Mouse (Mus musculus): ENCODE measurements around the gene Ptp4a2. TPM values are rescaled to one million over a fixed set of nuclear protein-coding genes. Genes with fewer than 3 reads are reported as not detected.
"Not testable (repeated sequence)": the region's sequence is repeated elsewhere in the genome, so short reads cannot be mapped to it uniquely, and the experiment has no call there.

Gene Ptp4a2
- total RNA-seq, 1 experiment from 2014 or later = 530 TPM

DNA sequence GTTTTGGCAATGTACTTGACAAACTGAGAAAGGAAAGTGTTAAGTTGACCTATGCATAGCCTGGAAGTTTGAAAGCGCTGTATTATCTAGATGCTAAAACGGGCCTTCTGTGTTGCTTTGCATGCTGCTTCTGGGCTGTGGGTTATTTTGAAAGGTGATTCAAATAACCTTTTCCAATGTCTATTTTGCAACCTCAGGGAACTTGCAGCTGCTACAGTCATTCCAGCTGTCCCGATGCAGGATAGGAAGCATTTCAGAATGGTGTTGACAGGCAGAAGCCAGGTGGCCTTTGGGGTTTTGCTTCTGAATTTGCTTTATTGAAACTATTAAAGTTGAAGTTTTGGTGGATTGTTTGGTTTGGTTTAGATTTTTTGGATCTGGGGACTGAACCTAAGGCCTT is 17.1 kb downstream of the Ptp4a2 start:
- ATAC-seq (replicated peaks in 1 of 2; ENCODE audit: insufficient read depth in 1 of 2, low FRiP score in 2 of 2, low TSS enrichment in 1 of 2, low read depth in 1 of 2, poor library complexity in 2 of 2, severe bottlenecking in 2 of 2) = no peak

DNA sequence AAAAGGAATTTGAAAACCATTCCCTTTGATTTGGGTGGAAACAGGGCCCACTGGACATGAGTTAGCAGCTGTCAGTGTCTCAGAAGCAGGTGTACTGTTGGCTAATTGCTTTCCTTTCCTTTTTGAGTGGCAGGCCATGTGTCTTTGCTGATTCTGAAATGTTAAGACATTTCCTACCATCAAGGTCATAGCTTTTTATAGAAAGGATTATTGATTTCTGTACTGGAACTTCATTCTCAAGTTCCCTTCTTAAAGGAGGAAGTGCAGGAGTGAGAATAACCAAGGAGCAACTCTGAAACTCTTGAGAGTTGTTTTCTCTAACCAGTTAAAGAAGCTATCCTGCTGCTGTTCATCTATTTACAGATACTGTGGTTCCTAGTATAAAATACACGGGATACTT is 18.8 kb downstream of the Ptp4a2 start:
- ATAC-seq (replicated peaks in 1 of 2; ENCODE audit: insufficient read depth in 1 of 2, low FRiP score in 2 of 2, low TSS enrichment in 1 of 2, low read depth in 1 of 2, poor library complexity in 2 of 2, severe bottlenecking in 2 of 2) = no peak

DNA sequence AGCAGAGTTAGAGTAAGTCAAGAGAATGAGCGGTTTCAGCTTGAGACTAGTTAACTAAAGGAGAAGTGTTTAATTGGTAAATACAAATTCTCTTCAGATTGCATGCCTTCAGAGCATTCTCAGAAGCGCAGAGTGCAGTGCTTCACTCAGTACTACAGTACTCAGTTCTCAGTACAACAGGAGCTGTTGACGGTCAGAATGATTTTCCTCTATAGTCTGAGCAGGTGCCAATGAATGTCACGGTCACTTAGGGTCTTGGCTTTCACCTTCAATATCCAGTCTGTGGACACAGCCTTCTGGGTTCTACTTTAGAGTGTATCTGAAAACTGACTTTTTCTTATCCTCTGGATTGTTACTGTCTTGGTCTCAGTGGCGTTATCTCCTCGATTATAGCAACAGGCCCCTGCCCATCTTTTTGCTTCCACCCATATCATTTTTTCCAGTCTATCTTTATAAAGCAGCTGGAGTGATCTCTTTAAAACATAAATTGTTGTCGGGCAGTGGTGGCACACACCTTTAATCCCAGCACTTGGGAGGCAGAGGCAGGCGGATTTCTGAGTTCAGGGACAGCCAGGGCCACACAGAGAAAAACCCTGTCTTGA is 19.4 kb downstream of the Ptp4a2 start:
- no peak for ATAC-seq (replicated peaks in 1 of 2; ENCODE audit: insufficient read depth in 1 of 2, low FRiP score in 2 of 2, low TSS enrichment in 1 of 2, low read depth in 1 of 2, poor library complexity in 2 of 2, severe bottlenecking in 2 of 2)

DNA sequence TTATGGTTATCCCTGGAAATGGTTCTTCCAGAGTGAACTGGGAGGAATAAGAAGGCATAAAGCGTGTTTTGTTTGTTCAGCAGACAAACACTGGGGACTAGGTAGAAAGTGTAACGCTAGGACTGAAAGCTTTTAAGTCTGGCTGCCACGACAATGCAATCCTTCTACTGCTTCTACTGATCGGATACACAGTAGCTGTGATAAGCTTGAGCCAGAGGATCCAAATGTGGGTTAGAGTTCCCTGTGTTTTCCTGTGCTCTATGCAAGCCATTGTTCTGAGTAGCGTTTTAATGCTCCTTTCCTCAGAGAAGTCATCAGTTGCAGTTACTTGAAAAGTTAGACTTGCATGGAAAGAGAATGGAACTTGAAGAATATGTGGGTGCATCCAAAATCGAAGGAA is 23.6 kb downstream of the Ptp4a2 start:
- ATAC-seq (replicated peaks in 1 of 2; ENCODE audit: insufficient read depth in 1 of 2, low FRiP score in 2 of 2, low TSS enrichment in 1 of 2, low read depth in 1 of 2, poor library complexity in 2 of 2, severe bottlenecking in 2 of 2) = no peak

DNA sequence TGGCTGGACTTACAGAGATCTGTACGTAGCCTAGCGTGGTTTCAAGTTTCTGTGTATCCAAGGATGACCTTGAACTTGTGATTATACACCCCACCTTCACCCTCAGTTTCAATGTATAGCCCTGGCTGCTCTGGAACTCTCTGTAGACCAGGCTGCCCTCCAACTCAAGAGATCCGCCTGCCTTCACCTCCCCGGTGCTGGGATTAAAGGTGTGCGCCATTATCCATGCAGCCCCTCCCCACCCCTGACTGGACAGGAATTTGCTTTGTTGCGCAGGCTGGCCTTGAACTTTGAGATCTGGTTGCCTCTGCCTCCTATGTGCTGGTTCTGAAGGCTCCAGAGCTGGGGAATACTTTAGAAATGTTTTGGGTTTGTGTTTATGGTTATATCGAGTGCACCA is 24.3 kb downstream of the Ptp4a2 start:
- ATAC-seq (replicated peaks in 1 of 2; ENCODE audit: insufficient read depth in 1 of 2, low FRiP score in 2 of 2, low TSS enrichment in 1 of 2, low read depth in 1 of 2, poor library complexity in 2 of 2, severe bottlenecking in 2 of 2) = no peak

DNA sequence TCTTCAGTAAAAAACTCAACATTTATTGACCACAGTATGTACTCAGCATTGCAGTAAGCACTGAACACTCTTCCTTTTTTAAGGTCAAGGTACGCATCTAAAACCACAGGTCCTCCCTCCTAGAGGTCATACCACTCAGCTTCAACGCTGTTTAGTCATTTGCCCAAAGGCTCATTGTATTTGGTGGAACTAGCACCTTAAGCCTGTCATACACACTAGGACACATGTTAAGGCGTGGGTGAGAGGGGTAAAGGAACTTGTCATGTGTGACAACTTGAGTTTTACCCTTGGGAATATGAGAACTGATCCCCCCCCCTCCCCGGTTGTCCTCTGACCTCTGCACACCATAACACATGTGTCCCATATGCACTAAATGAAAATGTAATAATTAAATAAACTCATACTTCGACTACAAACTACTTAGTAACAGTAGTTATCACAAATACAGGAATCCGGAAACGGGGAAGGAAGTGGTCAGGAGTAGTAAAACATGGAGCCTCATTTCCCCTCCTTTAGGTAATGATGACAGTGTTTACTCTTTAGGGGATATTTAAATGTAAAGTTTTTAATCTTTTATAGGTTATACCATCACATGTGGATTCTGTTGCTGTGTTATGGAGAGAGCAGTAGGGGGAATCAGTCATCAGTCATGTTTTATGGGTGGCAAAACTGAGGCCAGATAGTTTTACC is 29.0 kb downstream of the Ptp4a2 start:
- ATAC-seq (replicated peaks in 1 of 2; ENCODE audit: insufficient read depth in 1 of 2, low FRiP score in 2 of 2, low TSS enrichment in 1 of 2, low read depth in 1 of 2, poor library complexity in 2 of 2, severe bottlenecking in 2 of 2) = peak in 1 of 2 experiments; percentile 21; a peak in 2 of 4 replicates

DNA sequence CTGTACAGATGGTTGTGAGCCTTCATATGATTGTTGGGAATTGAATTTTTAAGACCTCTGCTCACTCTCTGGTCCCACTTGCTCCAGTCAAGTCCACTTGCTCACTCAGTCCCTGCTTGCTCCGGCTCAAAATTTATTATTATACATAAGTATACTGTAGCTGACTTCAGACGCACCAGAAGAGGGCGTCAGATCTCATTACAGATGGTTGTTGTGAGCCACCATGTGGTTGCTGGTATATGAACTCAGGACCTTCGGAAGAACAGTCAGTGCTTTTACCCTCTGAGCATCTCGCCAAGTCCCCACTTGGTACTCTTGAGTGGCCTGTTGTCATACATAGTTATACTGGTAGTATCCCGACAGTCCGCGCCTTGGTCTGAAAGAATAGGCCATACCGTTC is 35.8 kb downstream of the Ptp4a2 start:
- ATAC-seq (replicated peaks in 1 of 2; ENCODE audit: insufficient read depth in 1 of 2, low FRiP score in 2 of 2, low TSS enrichment in 1 of 2, low read depth in 1 of 2, poor library complexity in 2 of 2, severe bottlenecking in 2 of 2) = no peak

DNA sequence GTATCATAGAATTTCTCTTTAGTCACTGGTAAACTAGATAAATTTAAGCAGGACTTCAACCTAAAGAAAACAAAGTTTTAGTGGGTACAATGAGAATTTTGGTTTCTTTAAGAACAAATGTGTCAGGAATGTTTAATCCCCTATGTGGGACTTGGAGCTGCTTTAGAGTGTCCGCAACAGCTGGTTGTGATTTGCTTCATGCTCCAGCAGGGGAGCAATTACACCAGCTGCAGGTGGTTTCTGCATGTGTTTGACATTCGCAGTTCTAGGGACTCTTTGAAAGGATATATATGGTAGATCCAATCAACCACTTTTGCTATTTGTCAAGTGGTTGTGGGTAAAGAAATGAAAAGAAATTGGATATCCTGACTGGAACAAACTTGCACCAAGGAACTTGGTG is 39.5 kb downstream of the Ptp4a2 start:
- ATAC-seq (replicated peaks in 1 of 2; ENCODE audit: insufficient read depth in 1 of 2, low FRiP score in 2 of 2, low TSS enrichment in 1 of 2, low read depth in 1 of 2, poor library complexity in 2 of 2, severe bottlenecking in 2 of 2) = no peak

DNA sequence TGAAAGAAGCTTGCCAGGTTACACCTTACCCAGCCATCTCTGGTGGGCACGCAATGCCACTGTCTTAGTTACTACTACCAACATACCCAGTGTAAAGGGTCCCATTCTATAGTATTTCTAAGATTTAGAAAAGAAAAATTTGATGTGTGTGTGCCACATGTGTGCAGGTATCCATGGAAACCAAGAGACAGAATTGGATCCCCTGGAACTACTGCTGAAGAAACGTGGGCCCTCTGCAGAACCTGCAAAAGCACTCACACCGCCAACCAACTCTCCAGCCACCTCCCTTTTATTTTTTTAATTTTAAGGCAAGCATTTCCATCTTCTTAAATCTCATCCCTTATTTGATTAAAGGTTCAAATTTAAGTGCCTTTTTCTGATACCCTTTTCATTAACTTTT is 40.8 kb downstream of the Ptp4a2 start:
- ATAC-seq (replicated peaks in 1 of 2; ENCODE audit: insufficient read depth in 1 of 2, low FRiP score in 2 of 2, low TSS enrichment in 1 of 2, low read depth in 1 of 2, poor library complexity in 2 of 2, severe bottlenecking in 2 of 2) = no peak

DNA sequence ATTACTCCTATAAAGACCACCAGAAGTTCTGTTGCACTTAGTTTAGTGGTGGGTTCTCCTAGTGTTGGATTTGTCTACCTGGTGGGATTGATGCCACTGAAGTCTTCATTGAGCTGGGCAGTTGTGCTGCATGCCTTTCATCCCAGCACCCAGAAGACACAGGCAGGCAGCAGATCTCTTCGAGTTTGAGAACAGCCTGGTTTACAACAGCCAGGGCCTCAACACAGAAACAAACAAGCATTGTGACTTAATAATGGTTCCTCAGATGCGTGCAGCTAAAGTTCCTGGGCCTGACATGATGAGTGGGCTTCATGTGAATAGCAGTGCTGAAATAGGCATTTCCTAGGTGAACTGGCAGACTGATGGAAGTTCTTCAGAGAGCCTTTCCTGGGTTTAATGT is 42.0 kb downstream of the Ptp4a2 start:
- no peak for ATAC-seq (replicated peaks in 1 of 2; ENCODE audit: insufficient read depth in 1 of 2, low FRiP score in 2 of 2, low TSS enrichment in 1 of 2, low read depth in 1 of 2, poor library complexity in 2 of 2, severe bottlenecking in 2 of 2)

DNA sequence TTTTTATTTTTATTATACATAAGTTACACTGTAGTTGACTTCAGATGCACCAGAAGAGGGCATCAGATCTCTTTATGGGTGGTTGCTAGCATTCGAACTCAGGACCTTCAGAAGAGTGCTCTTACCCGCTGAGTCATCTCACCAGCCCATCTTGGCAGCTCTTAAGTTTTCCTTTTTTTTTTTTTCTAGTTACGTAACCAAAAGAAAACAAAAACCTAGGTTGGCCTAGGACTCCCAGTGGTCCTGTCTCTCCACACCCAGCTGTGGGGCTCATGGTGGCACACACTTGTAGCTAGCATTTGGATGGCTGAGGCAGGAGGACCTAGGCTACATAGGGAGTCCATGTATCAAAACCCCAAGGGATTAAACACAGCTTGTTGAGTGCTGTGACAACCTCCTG is 43.0 kb downstream of the Ptp4a2 start:
- ATAC-seq (replicated peaks in 1 of 2; ENCODE audit: insufficient read depth in 1 of 2, low FRiP score in 2 of 2, low TSS enrichment in 1 of 2, low read depth in 1 of 2, poor library complexity in 2 of 2, severe bottlenecking in 2 of 2) = no peak

DNA sequence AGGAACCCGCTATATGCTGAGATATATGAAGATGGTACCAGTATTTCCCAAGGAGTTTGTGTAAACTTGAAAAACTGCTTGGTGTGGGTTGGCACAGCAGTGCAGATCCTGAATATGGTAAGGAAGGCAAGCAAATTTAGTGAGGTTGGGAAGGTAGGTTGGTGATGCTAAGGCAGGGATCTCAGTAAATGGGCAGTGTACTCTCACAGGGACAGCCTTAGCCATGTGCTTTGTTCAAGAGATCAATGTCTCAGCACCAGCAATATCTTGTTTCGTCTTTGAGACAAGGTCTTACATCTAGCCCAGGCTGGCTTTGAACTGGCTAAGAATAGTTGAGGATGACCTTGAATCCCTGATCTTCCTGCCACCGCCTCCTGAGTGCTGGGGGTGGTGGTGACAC is 43.6 kb downstream of the Ptp4a2 start:
- ATAC-seq (replicated peaks in 1 of 2; ENCODE audit: insufficient read depth in 1 of 2, low FRiP score in 2 of 2, low TSS enrichment in 1 of 2, low read depth in 1 of 2, poor library complexity in 2 of 2, severe bottlenecking in 2 of 2) = no peak

DNA sequence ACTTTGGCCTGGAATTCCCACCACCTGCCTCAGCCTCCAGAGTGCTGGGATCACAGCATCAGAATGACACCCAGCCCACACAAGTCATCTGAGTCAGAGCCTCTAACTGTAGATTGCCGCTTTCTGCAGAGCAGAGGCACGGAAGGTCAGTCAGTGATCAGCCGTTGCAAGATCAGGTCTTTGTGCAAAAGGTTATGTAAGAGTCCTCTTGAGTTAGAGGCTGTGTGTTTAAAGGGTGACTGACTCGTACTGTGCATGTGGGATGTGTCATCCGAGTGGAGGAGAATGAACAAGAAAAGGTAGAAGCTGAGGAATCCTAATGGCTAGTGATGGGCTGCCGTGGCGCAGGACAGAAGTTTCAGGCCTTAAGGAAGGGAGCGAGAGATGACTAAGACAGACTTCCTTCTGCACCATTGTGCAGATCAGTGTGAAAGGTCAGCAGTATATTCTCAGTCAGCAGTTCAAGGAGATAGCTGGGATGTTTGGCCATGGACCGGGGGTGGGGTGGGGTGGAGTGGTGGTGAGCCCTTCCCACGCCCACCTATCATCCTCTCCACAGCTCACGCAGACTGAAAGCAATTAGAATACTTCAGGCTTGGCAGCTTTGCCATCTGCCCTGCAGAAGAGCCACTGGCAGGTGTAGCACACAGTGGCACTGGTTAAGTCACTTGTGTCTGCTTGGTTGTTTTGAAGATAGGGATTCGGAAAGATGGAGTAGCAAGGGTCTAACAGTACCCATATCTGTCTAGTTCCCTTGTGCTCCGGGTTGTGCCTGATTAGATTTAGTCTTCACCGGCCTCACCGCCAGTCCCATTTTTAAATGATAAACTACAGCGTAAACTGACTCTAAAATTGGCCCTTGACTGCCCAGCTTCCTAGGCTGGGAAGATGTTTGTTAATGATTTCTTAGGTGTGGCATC is 44.3 kb downstream of the Ptp4a2 start:
- no peak for ATAC-seq (replicated peaks in 1 of 2; ENCODE audit: insufficient read depth in 1 of 2, low FRiP score in 2 of 2, low TSS enrichment in 1 of 2, low read depth in 1 of 2, poor library complexity in 2 of 2, severe bottlenecking in 2 of 2)

DNA sequence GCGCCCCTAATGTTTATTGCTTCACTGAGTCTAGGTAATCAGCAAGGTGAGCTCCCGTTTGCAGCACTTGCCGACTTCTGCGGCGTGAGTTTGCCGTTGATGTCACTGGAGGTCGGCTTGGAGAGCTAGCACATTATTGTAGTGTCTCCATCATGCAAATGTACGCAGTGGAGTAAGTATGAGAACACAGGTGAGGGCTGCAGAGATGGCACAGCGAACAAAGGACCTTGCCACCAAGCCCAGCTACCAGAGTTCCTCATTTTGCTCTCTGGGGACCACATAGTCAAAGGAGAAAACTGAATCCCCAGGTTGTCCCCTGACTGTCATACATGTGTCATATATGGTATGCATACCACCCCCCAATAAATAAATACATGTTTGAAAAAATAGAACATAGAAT is 49.4 kb downstream of the Ptp4a2 start:
- ATAC-seq (replicated peaks in 1 of 2; ENCODE audit: insufficient read depth in 1 of 2, low FRiP score in 2 of 2, low TSS enrichment in 1 of 2, low read depth in 1 of 2, poor library complexity in 2 of 2, severe bottlenecking in 2 of 2) = no peak

DNA sequence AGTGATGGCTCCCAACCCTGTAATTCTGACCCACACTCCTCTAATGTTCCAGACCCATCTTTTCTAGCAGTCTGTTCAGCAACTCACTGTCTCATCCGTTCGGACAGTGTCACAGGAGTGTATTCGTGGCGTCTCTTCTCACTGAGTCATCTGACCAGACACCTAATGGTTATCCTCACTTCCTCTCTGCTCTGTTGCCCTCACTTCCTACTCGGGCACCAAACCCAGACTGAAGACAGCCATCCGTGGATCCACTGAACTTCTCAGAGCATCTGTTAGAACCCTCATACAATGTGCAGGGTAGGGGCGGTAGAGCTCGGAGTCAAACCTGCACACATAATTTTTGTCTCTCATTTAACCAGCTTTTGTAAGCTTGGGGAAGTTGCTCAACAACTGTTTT is 50.4 kb downstream of the Ptp4a2 start:
- ATAC-seq (replicated peaks in 1 of 2; ENCODE audit: insufficient read depth in 1 of 2, low FRiP score in 2 of 2, low TSS enrichment in 1 of 2, low read depth in 1 of 2, poor library complexity in 2 of 2, severe bottlenecking in 2 of 2) = no peak; a peak in 1 of 4 replicates

DNA sequence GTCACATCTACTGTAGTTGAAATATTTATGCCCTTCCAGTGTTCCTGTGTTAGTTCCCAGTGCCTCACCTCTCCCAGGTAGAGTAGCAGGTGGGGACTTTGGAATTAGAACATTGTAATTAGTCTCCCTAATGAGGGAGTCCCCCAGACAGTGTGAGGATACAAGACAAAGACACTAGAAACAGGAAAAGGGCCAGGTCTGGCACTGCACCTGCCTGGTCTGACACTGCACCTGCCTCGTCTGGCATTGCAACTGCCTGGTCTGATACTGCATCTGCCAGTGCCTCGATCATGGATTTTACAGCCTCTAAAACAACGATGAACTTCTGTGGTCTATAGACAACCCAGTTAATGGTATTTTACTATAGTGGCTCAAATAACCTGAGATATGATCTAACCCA is 51.3 kb downstream of the Ptp4a2 start:
- ATAC-seq (replicated peaks in 1 of 2; ENCODE audit: insufficient read depth in 1 of 2, low FRiP score in 2 of 2, low TSS enrichment in 1 of 2, low read depth in 1 of 2, poor library complexity in 2 of 2, severe bottlenecking in 2 of 2) = no peak

DNA sequence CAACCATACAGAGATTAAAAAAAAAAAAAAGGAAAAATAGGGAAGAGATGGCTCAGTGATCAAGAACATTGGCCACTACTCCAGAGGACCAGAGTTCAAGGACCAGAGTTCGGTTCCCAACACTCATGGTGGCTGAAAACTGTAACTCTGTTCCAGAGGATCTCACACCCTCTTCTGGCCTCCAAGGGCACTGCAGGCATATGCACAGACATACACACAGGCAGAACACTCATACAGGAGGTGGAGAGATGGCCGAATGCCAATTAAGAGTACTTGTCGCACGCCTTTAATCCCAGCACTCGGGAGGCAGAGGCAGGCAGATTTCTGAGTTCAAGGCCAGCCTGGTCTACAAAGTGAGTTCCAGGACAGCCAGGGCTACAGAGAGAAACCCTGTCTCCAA is 55.2 kb downstream of the Ptp4a2 start:
- not testable (repeated sequence) for ATAC-seq (replicated peaks in 1 of 2; ENCODE audit: insufficient read depth in 1 of 2, low FRiP score in 2 of 2, low TSS enrichment in 1 of 2, low read depth in 1 of 2, poor library complexity in 2 of 2, severe bottlenecking in 2 of 2)

DNA sequence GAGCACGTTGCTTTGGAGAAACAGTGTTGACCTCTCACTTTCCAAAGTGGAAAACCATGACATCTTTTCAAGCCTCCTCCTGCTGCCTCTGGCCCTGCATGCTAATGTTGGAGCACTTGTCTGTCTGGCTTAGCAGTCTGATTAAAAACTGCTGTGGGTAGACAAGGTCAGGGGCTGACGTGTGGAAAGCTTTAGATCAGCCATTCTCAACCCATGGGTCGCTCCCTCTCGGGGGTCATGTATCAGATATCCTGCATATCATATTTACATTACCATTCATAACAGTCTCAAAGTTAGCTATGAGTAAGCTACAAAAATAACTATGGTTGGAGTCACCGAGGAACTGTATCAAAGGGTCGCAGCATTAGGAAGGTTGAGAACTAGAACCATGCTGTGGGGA is 57.2 kb downstream of the Ptp4a2 start:
- no peak for ATAC-seq (replicated peaks in 1 of 2; ENCODE audit: insufficient read depth in 1 of 2, low FRiP score in 2 of 2, low TSS enrichment in 1 of 2, low read depth in 1 of 2, poor library complexity in 2 of 2, severe bottlenecking in 2 of 2)

Measured in hematopoietic stem cell, adult 5-6 weeks (primary cell).